Mouse (Mus musculus): ENCODE data around the gene Cfap43. TPM values are rescaled to one million over a fixed set of nuclear protein-coding genes. Genes with fewer than 3 reads are reported as not detected.
A peak's percentile ranks its signal among the peaks of the same experiment; 100 is the strongest.

The Cfap43 gene
- polyA plus RNA-seq, 1 experiment from 2014 or later = 0.38 TPM

DNA sequence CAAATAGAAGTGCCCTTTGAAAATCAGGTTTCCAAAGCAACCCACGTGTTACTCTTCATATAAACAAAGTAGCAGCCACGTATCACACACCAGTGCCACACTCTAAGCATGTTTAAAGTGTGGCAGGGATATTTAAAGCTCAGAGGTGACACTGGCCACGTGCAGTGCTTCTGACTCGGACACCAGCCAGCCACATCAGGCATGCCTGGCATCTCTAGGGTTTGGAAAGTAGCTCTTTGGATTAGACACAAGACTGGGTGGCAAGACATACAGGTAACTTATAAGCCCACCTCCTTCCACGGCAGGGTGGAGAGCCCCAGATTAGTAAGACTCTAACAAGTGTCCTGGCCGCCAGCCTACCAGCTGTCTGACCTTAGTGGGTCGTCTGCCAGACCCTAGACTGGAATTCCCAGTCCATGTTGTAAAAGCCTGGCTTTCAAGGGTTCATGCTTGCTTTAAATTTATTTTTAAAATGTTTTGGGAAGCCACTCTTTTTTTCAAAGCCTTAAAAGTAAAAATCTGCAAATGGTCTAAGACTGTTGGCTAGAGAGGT, 33.8 kb downstream of the Cfap43 start:
- ATAC-seq (replicated peaks; ENCODE audit: extremely low read depth, insufficient read depth, low FRiP score) = peak; percentile 83
- H3K36me3 ChIP-seq (ENCODE audit: control insufficient read depth, insufficient read depth) = no peaks in the 10 kb centered on the region
- H3K27ac ChIP-seq (ENCODE audit: low read length) = peak overlapping the region; percentile 64
- no peak overlapping the region for H3K4me3 ChIP-seq (ENCODE audit: low read length)
- peak overlapping the region; percentile 10; the same call in 1 of the 2 replicates for H3K4me2 ChIP-seq (ENCODE audit: low read depth, low read length)
- no peaks in the 10 kb centered on the region for H3K9me3 ChIP-seq (replicated peaks; ENCODE audit: control insufficient read depth, low read length)
- H3K9ac ChIP-seq (ENCODE audit: low read length) = no peak overlapping the region
- H3K4me1 ChIP-seq (ENCODE audit: control insufficient read depth, insufficient read depth, low read length) = peaks cover 30% of the 10 kb centered on the region
- no peaks in the 10 kb centered on the region for H3K27me3 ChIP-seq (ENCODE audit: control insufficient read depth, insufficient read depth, low read length)
- WGBS = 27% methylated on average over 7 of the region's 7 CpGs

DNA sequence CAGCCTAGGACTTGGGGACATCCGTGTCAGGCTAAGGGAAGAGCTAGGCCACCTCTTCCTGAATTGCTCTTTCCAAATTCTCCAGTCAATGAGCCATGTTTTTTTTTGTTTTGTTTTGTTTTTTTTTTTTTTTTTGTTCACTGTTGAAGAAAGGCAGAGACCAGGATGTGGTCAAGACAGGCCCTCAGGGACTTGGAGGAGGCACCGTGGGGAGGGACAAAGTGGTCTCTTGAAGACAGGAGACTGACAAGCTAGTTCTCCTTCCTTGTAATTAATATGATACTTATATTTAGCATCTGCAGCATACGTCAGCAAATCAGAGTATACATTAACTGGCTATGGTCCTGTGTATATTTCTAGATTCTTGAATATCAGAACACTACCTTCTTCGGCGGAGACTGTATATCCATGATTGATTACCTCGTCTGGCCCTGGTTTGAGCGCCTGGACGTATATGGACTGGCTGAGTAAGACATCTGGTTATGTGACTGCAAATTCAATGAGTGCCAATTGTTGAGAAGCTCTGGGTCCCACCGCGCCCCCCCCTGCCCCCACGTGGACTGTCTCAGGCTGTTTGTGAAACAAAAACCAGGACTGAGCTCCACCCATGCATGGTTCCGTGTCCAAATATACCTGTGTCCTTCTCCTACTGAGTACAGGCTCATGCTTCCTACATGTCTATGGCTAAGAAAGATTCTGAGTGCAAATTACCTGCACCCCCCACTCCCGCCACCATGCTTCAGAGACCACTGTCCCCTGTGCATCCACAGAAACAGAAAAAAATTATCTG, 34.6 kb downstream of the Cfap43 start:
- H3K4me1 ChIP-seq (ENCODE audit: control insufficient read depth, insufficient read depth, low read length) = peaks cover 28% of the 10 kb centered on the region
- no peak for ATAC-seq (replicated peaks; ENCODE audit: extremely low read depth, insufficient read depth, low FRiP score)
- H3K36me3 ChIP-seq (ENCODE audit: control insufficient read depth, insufficient read depth) = no peaks in the 10 kb centered on the region
- no peaks in the 10 kb centered on the region for H3K27me3 ChIP-seq (ENCODE audit: control insufficient read depth, insufficient read depth, low read length)
- H3K9me3 ChIP-seq (replicated peaks; ENCODE audit: control insufficient read depth, low read length) = no peaks in the 10 kb centered on the region
- no peak overlapping the region for H3K4me2 ChIP-seq (ENCODE audit: low read depth, low read length)
- no peak overlapping the region for H3K4me3 ChIP-seq (ENCODE audit: low read length)
- WGBS = 65% methylated on average over 13 of the region's 13 CpGs
- no peak overlapping the region for H3K9ac ChIP-seq (ENCODE audit: low read length)
- H3K27ac ChIP-seq (ENCODE audit: low read length) = peak overlapping the region; percentile 64

DNA sequence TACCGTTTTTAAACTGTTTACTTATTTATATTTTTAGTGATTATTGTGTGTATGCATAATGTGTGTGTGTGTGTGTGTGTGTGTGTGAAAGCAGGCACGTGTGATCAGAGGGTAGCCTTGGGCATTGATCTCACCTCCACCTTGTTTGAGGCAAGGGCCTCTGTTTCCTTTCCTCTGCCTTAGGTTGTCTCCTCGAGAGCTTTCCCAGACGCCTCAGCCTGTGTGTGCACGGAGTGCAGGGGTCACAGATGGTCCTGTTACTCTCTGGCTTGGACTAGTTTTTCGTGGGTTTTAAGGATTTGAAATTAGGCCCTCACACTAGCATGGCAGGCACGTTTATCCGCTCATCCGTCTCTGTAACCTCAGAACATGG, 36.2 kb downstream of the Cfap43 start:
- 56% methylated on average over 9 of the region's 9 CpGs for WGBS
- no peak for ATAC-seq (replicated peaks; ENCODE audit: extremely low read depth, insufficient read depth, low FRiP score)
- no peaks in the 10 kb centered on the region for H3K27me3 ChIP-seq (ENCODE audit: control insufficient read depth, insufficient read depth, low read length)
- H3K27ac ChIP-seq (ENCODE audit: low read length) = no peak overlapping the region
- no peaks in the 10 kb centered on the region for H3K9me3 ChIP-seq (replicated peaks; ENCODE audit: control insufficient read depth, low read length)
- no peaks in the 10 kb centered on the region for H3K36me3 ChIP-seq (ENCODE audit: control insufficient read depth, insufficient read depth)
- H3K4me1 ChIP-seq (ENCODE audit: control insufficient read depth, insufficient read depth, low read length) = peaks cover 28% of the 10 kb centered on the region
- no peak overlapping the region for H3K4me2 ChIP-seq (ENCODE audit: low read depth, low read length)
- H3K9ac ChIP-seq (ENCODE audit: low read length) = no peak overlapping the region
- H3K4me3 ChIP-seq (ENCODE audit: low read length) = no peak overlapping the region

DNA sequence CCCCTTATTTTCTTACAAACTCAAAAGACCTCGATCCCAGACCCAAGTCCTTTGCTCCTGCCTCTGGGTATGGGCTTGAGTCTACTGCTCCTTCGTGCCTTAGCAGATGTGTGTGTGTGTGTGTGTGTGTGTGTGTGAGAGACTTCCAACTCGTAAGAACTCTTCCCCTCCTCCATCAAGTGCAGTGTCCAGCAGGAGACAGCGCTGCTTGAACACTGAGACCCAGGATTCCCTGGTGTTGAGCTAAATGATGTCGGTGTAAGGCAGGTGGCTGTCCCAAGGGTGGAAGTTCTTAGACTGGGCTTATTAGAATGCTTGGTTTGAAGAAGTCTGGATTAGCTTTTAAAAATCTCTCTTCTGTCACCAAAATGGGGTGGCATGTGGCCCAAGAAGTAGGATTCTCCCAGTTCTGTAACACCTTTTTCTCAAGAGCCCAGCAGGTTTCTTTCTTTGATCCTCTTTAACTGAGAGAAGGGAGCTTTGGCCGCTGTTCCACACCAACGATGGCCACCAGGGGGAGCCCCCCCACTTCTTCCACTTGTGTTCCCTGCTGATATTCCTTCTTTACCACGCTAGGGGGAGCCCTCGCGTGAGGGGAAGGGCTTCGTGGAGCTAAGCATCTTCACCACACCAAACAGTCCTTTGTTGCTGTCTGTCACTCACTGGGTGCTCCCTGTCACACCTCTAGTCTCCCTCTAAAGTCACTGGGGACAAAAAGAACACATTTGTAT, 36.8 kb downstream of the Cfap43 start:
- no peak overlapping the region for H3K4me3 ChIP-seq (ENCODE audit: low read length)
- H3K9me3 ChIP-seq (replicated peaks; ENCODE audit: control insufficient read depth, low read length) = no peaks in the 10 kb centered on the region
- no peak overlapping the region for H3K4me2 ChIP-seq (ENCODE audit: low read depth, low read length)
- no peak overlapping the region for H3K9ac ChIP-seq (ENCODE audit: low read length)
- no peaks in the 10 kb centered on the region for H3K27me3 ChIP-seq (ENCODE audit: control insufficient read depth, insufficient read depth, low read length)
- ATAC-seq (replicated peaks; ENCODE audit: extremely low read depth, insufficient read depth, low FRiP score) = peak; percentile 17; the same call in 1 of the 2 replicates
- H3K4me1 ChIP-seq (ENCODE audit: control insufficient read depth, insufficient read depth, low read length) = peaks cover 27% of the 10 kb centered on the region
- no peaks in the 10 kb centered on the region for H3K36me3 ChIP-seq (ENCODE audit: control insufficient read depth, insufficient read depth)
- 19% methylated on average over 11 of the region's 11 CpGs for WGBS
- no peak overlapping the region for H3K27ac ChIP-seq (ENCODE audit: low read length)

DNA sequence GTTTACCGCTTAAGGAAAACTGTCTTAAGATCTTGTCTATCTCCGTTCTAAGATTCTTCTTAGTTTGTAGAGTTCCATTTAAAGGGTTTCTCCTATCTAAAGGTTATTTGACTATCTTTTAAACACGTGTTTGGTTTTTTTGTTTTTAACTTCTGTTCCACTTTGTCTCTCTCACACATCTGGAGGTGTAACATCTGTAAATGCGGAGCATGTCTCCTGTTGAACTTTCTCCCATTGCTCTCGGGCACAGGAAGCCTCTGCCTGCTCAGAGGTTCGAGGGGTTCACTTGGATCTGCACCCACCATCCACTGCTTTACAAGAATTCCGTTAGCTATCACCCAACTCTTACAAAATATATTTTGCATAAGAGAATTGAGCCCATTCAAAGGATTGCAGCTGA, 37.5 kb downstream of the Cfap43 start:
- no peaks in the 10 kb centered on the region for H3K9me3 ChIP-seq (replicated peaks; ENCODE audit: control insufficient read depth, low read length)
- whole genome bisulfite sequencing = 76% methylated on average over 7 of the region's 7 CpGs
- no peak overlapping the region for H3K4me2 ChIP-seq (ENCODE audit: low read depth, low read length)
- no peak overlapping the region for H3K9ac ChIP-seq (ENCODE audit: low read length)
- no peaks in the 10 kb centered on the region for H3K27me3 ChIP-seq (ENCODE audit: control insufficient read depth, insufficient read depth, low read length)
- H3K36me3 ChIP-seq (ENCODE audit: control insufficient read depth, insufficient read depth) = no peaks in the 10 kb centered on the region
- no peak for ATAC-seq (replicated peaks; ENCODE audit: extremely low read depth, insufficient read depth, low FRiP score)
- H3K27ac ChIP-seq (ENCODE audit: low read length) = no peak overlapping the region
- H3K4me3 ChIP-seq (ENCODE audit: low read length) = no peak overlapping the region
- H3K4me1 ChIP-seq (ENCODE audit: control insufficient read depth, insufficient read depth, low read length) = peaks cover 19% of the 10 kb centered on the region

DNA sequence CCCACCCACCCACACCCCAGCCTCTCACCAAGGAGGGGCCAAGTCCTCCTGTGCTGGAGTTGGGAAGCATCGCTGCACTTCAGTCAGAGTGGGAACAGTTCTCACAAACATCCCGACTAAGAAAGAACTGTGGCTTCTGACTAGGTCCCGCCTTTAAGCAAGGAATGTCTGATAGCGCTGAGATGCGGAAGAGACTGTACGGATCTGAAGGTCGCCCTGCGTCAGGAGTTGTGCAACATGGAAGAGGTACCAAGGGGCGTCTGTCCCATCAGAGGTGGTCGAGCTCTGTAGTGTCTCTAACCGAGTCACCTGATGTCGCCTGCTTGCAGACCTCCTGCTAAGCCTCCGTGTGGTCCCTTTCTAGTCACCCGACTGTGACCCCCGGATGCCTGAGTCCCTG, 42.8 kb downstream of the Cfap43 start:
- Histone ChIP-seq H3K4me1 (ENCODE audit: control insufficient read depth, insufficient read depth, low read length) (no peaks in the 10 kb centered on the region; the same call in 1 of the 2 replicates), H3K9ac (ENCODE audit: low read length) (no peak overlapping the region), H3K27ac (ENCODE audit: low read length) (no peak overlapping the region), H3K4me2 (ENCODE audit: low read depth, low read length) (peak overlapping the region; percentile 33; the same call in 1 of the 2 replicates), H3K4me3 (ENCODE audit: low read length) (no peak overlapping the region), H3K36me3 (ENCODE audit: control insufficient read depth, insufficient read depth) (no peaks in the 10 kb centered on the region), H3K9me3 (replicated peaks; ENCODE audit: control insufficient read depth, low read length) (no peaks in the 10 kb centered on the region), H3K27me3 (ENCODE audit: control insufficient read depth, insufficient read depth, low read length) (0 out of 2 replicates have a peak, but pooled peaks cover 3% of the 10 kb centered on the region)
- no peak for ATAC-seq (replicated peaks; ENCODE audit: extremely low read depth, insufficient read depth, low FRiP score)
- WGBS = 44% methylated on average over 15 of the region's 15 CpGs

DNA sequence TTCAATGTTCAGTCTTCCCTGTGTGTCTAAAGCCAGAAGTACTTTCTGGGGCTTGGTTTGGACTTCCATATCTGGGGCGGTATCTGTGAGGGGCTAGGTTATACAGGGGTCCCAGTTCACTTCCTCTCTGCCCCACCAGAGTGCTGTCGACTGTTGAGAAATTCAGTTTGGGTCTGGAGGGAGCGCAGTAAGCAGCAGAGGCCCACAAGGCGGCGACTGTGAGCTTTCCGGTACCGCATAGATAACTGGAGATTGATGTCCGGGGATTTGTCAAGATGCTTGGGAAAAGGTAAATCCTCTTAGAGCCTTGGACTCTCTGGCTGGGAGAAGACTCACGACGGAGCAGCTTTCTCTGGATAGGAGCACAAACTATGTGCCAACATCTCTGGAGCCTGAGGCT, 47.6 kb downstream of the Cfap43 start:
- H3K4me1 ChIP-seq (ENCODE audit: control insufficient read depth, insufficient read depth, low read length) = no peaks in the 10 kb centered on the region; the same call in 1 of the 2 replicates
- WGBS = 27% methylated on average over 10 of the region's 10 CpGs
- no peak overlapping the region for H3K4me3 ChIP-seq (ENCODE audit: low read length)
- no peak overlapping the region for H3K9ac ChIP-seq (ENCODE audit: low read length)
- H3K27ac ChIP-seq (ENCODE audit: low read length) = no peak overlapping the region
- H3K27me3 ChIP-seq (ENCODE audit: control insufficient read depth, insufficient read depth, low read length) = peaks cover 3% of the 10 kb centered on the region; the same call in 1 of the 2 replicates
- no peaks in the 10 kb centered on the region for H3K9me3 ChIP-seq (replicated peaks; ENCODE audit: control insufficient read depth, low read length)
- ATAC-seq (replicated peaks; ENCODE audit: extremely low read depth, insufficient read depth, low FRiP score) = no peak
- H3K4me2 ChIP-seq (ENCODE audit: low read depth, low read length) = no peak overlapping the region
- H3K36me3 ChIP-seq (ENCODE audit: control insufficient read depth, insufficient read depth) = no peaks in the 10 kb centered on the region

DNA sequence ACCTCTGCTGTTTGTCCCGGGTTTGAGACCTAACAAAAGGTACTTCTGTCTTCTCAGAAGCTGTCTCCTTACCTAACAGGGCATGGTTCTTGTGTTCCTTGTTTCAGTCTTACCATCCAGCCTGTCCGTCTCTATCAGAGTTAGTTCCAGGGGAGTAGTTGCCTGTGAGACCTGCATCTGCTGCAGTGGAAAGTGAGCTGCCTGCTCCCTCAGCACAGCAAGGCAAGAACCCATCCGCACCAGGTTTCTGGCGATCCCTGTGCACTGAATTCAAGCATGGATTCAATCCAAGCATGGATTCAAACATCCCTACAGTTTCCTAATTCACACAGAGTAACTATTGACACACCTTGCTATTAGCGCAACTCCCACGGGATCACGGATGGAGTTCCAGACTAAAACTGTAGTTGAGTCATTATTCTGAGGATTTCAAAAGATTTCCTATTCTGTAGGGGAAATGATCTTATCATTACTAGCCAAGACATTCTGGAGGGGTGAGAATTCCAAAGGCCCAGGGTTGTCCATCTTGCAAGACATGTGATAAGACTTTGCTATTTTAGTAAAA, 48.9 kb downstream of the Cfap43 start:
- no peaks in the 10 kb centered on the region for H3K36me3 ChIP-seq (ENCODE audit: control insufficient read depth, insufficient read depth)
- no peak overlapping the region for H3K4me3 ChIP-seq (ENCODE audit: low read length)
- WGBS = 54% methylated on average over 7 of the region's 7 CpGs
- H3K4me2 ChIP-seq (ENCODE audit: low read depth, low read length) = no peak overlapping the region
- H3K9me3 ChIP-seq (replicated peaks; ENCODE audit: control insufficient read depth, low read length) = no peaks in the 10 kb centered on the region
- H3K27me3 ChIP-seq (ENCODE audit: control insufficient read depth, insufficient read depth, low read length) = no peaks in the 10 kb centered on the region; the same call in 1 of the 2 replicates
- no peak overlapping the region for H3K9ac ChIP-seq (ENCODE audit: low read length)
- ATAC-seq (replicated peaks; ENCODE audit: extremely low read depth, insufficient read depth, low FRiP score) = no peak
- no peak overlapping the region for H3K27ac ChIP-seq (ENCODE audit: low read length)
- 0 out of 2 replicates have a peak, but pooled peaks cover 2% of the 10 kb centered on the region for H3K4me1 ChIP-seq (ENCODE audit: control insufficient read depth, insufficient read depth, low read length)

Data from heart, embryonic 16.5 days (tissue).